Mouse (Mus musculus) thymus, postnatal 0 days (tissue): ENCODE measurements around the gene Pcnt. TPM values are rescaled to one million over a fixed set of nuclear protein-coding genes. Genes with fewer than 3 reads are reported as not detected.

ENCODE experiments used
- DNase-seq: peaks from one replicate; pipeline ENCODE4 v3.0.0-alpha.2; 2015; ENCODE audit warnings: low spot score
- polyA plus RNA-seq: library from polyadenylated mRNA; unstranded; fragments of >200 nt; fragmentation: Nextera tagmentation; extraction: Ambion mirVana; gene quantifications from 2 replicates; pipeline ENCODE4 v1.2.1, GENCODE M21; 2015

The Pcnt gene
- polyA plus RNA-seq, 1 experiment from 2014 or later = 17.5 TPM

GRCm38 (mm10) chr10:76326304-76327006 lies 116.1 kb downstream of the Pcnt start:
- DNase-seq = peak; percentile 64

DNA sequence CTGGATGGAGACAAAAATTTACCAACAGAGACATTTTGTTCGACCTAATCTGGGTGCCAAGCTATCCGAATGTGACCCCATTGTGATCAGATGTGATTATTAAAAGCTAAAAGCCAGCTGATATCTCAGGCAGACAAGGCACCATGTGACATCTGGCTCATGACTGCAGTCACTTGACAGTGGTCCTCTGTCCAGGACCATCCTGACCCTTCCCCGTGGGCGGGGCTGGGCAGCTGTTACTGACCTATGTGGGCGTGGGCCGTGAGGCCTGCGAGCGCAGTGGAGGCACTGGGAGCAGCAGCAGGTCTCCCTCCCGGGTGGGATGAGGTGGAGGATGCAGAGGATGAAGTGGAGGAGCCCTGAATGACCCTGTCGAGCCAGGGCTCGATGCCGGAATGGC lies 125.0 kb downstream of the Pcnt start:
- DNase-seq = no peak

DNA sequence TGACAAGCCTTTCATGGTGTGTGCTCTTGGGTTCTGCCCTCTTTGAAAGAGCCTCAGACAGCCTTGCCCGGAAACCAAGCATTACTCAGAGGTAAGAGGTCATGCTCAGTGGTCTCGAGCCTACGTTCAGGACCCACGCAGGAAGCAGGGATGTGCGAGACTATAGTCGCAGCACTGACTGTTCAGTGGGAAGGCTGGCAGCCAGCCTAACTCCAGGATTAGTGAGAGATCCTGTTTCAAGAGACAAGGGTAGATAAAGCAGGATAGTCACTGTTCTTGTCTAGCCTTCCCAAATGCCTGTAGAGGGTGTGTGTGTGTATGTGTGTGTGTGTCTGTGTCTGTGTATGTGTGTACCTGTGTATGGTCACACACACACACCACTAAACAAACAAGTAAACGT lies 126.4 kb downstream of the Pcnt start:
- no peak for DNase-seq

DNA sequence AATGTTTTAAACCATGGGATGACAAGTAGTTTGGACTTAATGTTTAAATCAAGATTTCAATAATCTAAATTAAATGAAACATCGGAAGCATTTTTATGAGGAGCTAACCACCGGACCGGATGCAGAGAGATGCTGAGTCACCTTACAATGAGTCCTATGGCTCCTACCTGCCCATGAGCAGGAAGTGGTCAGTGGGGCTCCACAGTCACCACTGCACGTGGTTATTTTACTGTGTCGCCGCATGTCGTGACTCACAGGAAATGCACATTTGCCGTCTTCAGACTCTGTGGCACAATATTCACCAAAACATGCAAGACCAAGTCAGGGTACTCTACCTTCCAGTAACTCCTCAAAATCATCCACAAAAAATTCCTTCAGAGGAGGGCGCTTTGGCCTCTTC lies 135.8 kb downstream of the Pcnt start:
- DNase-seq = peak; percentile 45

Other genes starting within 250 kb of the Pcnt start
- gene Prmt2, start 204.9 kb downstream of the Pcnt start, polyA plus RNA-seq = 13.7 and 15.4 TPM in 2 replicates
- gene S100b, start 188.9 kb downstream of the Pcnt start, polyA plus RNA-seq = 0.14 and 0.27 TPM in 2 replicates
- gene Dip2a, start 97.5 kb downstream of the Pcnt start, polyA plus RNA-seq = 1.6 and 2.2 TPM in 2 replicates
- 1.5 TPM in 1 of 2 replicates, not detected in the other for gene AC141477.1, start 2.3 kb downstream of the Pcnt start, polyA plus RNA-seq
- gene 2610028H24Rik, start 6.3 kb upstream of the Pcnt start, polyA plus RNA-seq = 0.26 and 0.47 TPM in 2 replicates
- gene Mcm3ap, start 26.1 kb upstream of the Pcnt start, polyA plus RNA-seq = 63.1 and 63.7 TPM in 2 replicates
- gene Ybey, start 26.3 kb upstream of the Pcnt start, polyA plus RNA-seq = 5.6 and 6.3 TPM in 2 replicates
- gene Lss, start 88.8 kb upstream of the Pcnt start, polyA plus RNA-seq = 18.7 and 19.6 TPM in 2 replicates
- not detected in 2 replicates for gene Spatc1l, start 119.5 kb upstream of the Pcnt start, polyA plus RNA-seq
- 0.04 TPM in 1 of 2 replicates, not detected in the other for gene Ftcd, start 132.9 kb upstream of the Pcnt start, polyA plus RNA-seq
- gene Col6a2, start 180.8 kb upstream of the Pcnt start, polyA plus RNA-seq = 21.6 and 24.7 TPM in 2 replicates